Mouse (Mus musculus) myocyte (in vitro differentiated cells): ENCODE results near the gene Gm49673.
"Not testable (repeated sequence)": the region's sequence is repeated elsewhere in the genome, so short reads cannot be mapped to it uniquely, and the experiment has no call there.

Experiments used
- MAX ChIP-seq: IDR thresholded peaks from one replicate; pipeline ENCODE4 v1.6.1; 2011; ENCODE audit warnings: low read depth, mild to moderate bottlenecking, control low read depth
- POLR2A ChIP-seq: IDR thresholded peaks from one replicate; pipeline ENCODE4 v1.6.1; 2011; ENCODE audit warnings: low read depth, mild to moderate bottlenecking, control low read depth, moderate library complexity; ENCODE audit not compliant: insufficient read length
- SRF ChIP-seq: IDR thresholded peaks from one replicate; pipeline ENCODE4 v1.6.1; 2011; ENCODE audit warnings: low read depth; ENCODE audit not compliant: control insufficient read depth, insufficient read length
- TCF12 ChIP-seq: IDR thresholded peaks from one replicate; pipeline ENCODE4 v1.6.1; 2011; ENCODE audit warnings: mild to moderate bottlenecking, control low read depth; ENCODE audit not compliant: poor library complexity, insufficient read depth, severe bottlenecking
- USF1 ChIP-seq: IDR thresholded peaks from one replicate; pipeline ENCODE4 v1.6.1; 2011; ENCODE audit warnings: low read depth, mild to moderate bottlenecking, control low read depth, moderate library complexity

- not testable (repeated sequence) for TF ChIP-seq USF1, SRF, POLR2A, TCF12, MAX
These were observed 24.6 kb downstream of the Gm49673 start for GRCm38 (mm10) chr17:8122974-8123373.
